Mouse (Mus musculus) megakaryocyte, embryonic 14.5 days (primary cell): ENCODE results near the gene Slc47a2.

Experiments used
- FLI1 ChIP-seq: IDR thresholded peaks from 2 replicates; pipeline ENCODE4 v1.6.1; 2012; ENCODE audit warnings: low read length, inconsistent platforms, mixed read lengths
- GATA1 ChIP-seq: IDR thresholded peaks from 3 replicates; pipeline ENCODE4 v1.6.1; 2012; ENCODE audit warnings: mixed read lengths, low read length, inconsistent platforms, borderline replicate concordance

- TF ChIP-seq GATA1 (no peak), FLI1 (no peak)
Observed at GRCm38 (mm10) chr11:61300205-61300604, 42.5 kb downstream of the Slc47a2 start.
